Mouse (Mus musculus) left cerebral cortex, postnatal 36 days (tissue): ENCODE data around the gene Uggt2. TPM values are rescaled to one million over a fixed set of nuclear protein-coding genes. Genes with fewer than 3 reads are reported as not detected.
"Not testable (repeated sequence)": the region's sequence is repeated elsewhere in the genome, so short reads cannot be mapped to it uniquely, and the experiment has no call there.

Experiments
- DNase-seq, 2 experiments: peaks; one replicate each; pipeline ENCODE4 v3.0.0; 2021 to 2022; ENCODE audit warnings: low spot score in 2 of 2, mixed read lengths in 1 of 2
- intact Hi-C: fragments of 180-260 bp; cut with DNase I; formaldehyde crosslinking; loops from one replicate; pipeline ENCODE4 v1.15.1; 2025
- total RNA-seq, 2 experiments: library from RNA; stranded (reverse); gene quantifications; 2 replicates each; pipeline ENCODE4 v1.2.3; 2021

The Uggt2 gene
- total RNA-seq, 2 experiments from 2014 or later = 23.9 to 32.7 TPM

DNA sequence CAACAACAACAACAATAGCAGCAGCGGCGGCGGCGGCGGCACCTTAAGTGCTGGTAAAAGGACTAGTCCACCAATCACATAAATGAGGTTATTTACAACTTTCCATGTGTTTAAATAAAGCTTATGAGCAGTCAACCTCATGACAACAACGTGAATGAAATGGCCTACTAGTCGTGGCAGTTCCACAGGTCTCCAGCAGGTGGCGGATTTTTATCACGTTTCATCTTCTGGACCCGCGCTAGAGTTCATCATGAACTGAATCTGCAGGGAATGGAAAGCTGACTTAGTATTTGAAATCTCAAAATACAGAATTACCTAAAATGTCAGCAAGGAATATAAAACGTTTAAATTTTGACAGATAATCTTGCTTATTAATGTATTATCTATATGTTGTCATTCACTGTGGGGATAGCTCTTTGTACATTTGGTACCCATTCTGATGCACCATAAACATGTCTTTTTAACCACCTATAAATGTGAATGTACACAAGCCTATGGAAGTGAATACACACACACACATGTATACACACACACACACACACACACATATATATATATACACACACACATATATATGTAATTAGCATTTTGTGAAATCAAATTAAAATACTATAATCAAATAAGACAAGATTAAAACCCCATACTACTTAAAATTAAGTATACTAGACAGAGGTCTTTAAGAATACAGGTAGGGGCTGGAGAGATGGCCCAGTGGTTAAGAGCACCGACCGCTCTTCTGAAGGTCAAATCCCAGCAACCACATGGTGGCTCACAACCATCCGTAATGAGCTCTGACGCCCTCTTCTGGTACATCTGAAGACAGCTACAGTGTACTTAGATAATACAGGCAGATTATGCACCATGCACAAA is 112.3 kb downstream of the Uggt2 start:
- DNase-seq = peak; percentile 45 to 52
- intact Hi-C loops = loop anchor here (5.0 kb wide), 1 partner anchor 40 kb away; no protein-coding TSS in a partner anchor

GRCm38 (mm10) chr14:118984161-118984560 is 115.1 kb downstream of the Uggt2 start:
- intact Hi-C loops = no loop called here
- no peak for DNase-seq

GRCm38 (mm10) chr14:118983396-118983795 is 115.8 kb downstream of the Uggt2 start:
- intact Hi-C loops = no loop called here

GRCm38 (mm10) chr14:118982429-118983045 is 116.7 kb downstream of the Uggt2 start:
- DNase-seq, intact Hi-C loops: not testable (repeated sequence)

More at GRCm38 (mm10) chr14:118983396-118983795, 115.8 kb downstream of the Uggt2 start:
- no peak for DNase-seq

GRCm38 (mm10) chr14:118981711-118982428 is 117.4 kb downstream of the Uggt2 start:
- intact Hi-C loops, DNase-seq: not testable (repeated sequence)

DNA sequence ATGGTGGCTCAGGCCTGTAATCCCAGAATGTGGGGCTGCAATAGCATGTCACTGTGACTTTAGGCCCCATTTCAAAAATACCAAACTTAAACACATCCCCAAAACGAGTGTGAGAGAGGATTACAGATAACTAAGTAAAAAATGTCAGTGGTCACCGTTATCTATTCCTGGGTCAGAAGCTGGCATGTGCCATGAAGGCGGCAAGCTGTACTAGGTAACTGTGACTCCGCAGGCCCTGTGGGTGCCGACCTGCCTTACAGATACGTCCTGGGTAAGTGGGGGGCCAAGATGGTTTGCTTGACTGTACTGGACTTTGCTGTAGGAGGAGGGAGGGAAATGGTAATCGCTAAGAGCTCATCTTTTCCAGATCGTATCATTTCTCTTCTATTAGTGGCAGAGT is 118.3 kb downstream of the Uggt2 start:
- intact Hi-C loops = no loop called here
- no peak for DNase-seq

- intact Hi-C loops = no loop called here
- DNase-seq = no peak
Measured at GRCm38 (mm10) chr14:118980358-118980757, 118.9 kb downstream of the Uggt2 start.

- DNase-seq = no peak
- intact Hi-C loops = no loop called here
Measured at GRCm38 (mm10) chr14:118979571-118980325, 119.5 kb downstream of the Uggt2 start.

GRCm38 (mm10) chr14:118977136-118977816 is 122.0 kb downstream of the Uggt2 start:
- intact Hi-C loops = no loop called here
- no peak for DNase-seq

DNA sequence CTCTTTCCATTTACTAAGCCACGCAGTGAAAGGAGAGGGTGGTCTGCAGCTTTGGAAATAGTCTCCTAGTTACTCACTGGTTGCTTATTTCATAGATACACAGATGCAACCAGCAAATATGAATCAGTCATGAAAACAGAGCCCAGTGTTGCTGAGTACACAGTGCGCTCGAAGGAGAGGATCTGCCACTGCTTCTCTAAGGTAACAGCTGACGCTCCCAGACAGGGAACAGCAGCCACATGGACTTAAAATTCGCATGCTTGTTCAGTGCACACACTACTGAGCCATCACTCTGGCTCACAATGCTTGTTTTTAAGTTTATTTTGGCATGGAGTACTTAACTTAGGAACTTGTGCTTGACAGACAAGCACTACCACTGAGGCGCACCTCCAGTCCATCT is 127.0 kb downstream of the Uggt2 start:
- intact Hi-C loops = no loop called here
- no peak for DNase-seq

DNA sequence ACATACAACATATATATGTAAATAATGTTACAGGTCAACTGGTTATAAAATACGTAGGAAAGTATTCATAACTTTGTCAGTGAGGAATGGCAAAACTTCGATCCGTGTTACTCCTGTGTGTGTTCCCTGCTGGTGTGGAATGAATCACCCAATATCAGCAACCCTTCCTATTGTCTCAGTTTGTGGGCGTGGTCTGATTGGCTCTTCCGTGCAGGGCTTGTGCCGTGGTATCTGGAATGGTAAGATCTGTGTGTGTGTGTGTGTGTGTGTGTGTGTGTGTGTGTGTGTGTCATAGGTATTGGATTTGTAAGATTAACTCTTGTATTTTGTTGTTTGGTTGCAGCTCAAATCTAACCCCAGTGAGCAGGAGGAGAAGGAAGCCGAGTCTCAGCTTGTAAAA is 131.6 kb downstream of the Uggt2 start:
- intact Hi-C loops = no loop called here
- DNase-seq = no peak

DNA sequence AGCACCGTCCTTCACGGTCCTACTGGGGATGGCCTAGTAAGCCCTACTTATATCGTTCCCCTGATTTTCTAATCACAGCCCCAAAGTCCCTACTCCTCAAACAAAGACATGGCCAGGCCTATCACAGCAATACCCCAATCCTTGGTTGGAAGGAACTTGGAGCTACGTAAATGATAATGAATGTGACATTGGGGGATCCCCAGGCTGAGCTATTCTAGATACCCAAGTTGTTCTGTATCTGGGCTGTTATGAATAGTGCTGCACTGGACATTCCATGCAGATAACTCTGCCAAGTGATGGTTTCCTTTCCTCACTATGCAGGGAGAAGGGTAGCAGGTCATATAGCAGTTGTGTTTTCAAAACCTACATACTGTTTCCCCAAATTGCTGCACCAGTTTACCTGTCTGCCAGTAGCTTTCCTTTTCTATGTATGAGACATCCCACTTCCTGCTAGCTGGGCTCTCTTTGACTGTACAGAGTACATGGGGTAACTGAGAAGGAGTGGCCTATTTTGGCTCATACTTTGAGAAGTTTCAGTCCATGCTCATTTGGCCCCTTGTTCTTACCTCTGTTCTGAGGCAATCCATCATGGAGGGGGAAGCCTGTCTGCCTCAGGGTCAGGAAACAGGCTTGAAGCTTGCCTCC is 133.8 kb downstream of the Uggt2 start:
- DNase-seq = no peak
- intact Hi-C loops = no loop called here

- DNase-seq = no peak
- intact Hi-C loops = no loop called here
Measured at GRCm38 (mm10) chr14:118958010-118958409, 141.2 kb downstream of the Uggt2 start.

DNA sequence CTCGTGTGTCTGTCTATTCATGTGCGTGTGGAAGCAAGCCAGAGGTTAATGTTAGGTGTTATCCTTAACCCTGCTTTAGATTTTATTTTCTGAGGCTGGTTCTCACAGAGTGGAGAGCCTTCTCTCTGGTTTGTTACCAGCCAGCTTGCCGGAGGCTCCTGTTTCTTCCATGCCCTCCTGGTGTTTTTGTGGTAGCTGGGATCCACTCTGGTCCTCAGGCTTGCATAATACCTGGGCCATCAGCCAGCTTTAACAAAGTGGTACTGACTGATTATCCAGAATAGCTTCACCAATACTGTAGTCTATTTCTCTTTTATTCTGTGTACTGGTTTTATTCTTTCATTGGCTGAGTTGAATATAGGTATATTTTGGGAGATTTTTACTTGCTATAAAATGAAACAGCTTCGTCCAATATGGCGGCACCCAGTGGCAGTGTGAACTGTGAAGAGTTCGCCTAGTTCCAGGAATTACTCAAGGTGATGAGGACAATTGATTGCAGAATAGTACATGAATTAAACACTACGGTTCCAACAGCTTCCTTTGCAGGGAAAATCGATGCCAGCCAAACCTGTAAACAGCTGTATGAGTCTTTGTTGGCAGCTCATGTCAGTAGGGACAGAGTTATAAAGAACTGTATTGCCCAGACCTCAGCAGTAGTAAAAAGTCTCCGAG is 147.2 kb downstream of the Uggt2 start:
- intact Hi-C loops = no loop called here
- DNase-seq = no peak

DNA sequence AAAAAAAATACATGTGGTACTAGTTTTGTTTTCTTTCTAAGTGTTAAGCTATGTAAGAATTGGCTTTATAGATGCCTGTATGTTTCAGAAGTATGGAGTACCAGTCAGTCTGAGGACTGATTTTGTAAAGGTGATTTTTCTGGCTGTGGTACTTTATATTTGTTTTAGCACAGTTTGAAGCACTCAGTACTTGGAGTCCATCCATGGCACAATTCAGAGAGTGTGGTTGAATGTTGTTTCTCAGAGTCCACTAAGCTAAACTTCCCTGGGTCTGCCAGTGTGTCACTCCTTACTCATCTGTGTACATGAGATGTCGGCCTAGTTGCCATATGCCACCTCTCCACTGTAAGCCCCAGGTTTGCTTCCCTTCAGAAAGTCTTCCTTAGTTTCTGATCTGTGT is 150.4 kb downstream of the Uggt2 start:
- DNase-seq = no peak
- intact Hi-C loops = no loop called here

DNA sequence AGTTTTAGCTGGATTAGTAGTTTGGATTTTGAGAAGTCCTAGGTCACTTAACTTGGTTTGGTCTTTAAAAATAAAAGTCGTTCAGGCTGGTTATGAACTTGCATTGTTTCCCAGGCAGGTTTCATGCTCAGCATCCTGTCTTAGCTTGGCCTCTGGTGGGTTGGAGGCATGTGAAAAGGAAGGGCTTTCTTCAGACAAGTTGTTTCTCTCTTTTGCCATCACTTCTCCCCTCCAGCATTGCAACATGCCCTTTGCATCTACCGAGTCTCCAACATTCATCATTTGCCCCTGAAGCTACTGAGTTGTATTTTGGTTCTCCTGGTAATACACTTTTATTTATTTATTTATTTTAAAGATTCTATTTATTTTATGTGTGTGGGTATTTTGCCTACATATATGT is 154.5 kb downstream of the Uggt2 start:
- DNase-seq = no peak
- intact Hi-C loops = no loop called here

GRCm38 (mm10) chr14:118942076-118942475 is 157.2 kb downstream of the Uggt2 start:
- intact Hi-C loops = no loop called here
- no peak for DNase-seq

DNA sequence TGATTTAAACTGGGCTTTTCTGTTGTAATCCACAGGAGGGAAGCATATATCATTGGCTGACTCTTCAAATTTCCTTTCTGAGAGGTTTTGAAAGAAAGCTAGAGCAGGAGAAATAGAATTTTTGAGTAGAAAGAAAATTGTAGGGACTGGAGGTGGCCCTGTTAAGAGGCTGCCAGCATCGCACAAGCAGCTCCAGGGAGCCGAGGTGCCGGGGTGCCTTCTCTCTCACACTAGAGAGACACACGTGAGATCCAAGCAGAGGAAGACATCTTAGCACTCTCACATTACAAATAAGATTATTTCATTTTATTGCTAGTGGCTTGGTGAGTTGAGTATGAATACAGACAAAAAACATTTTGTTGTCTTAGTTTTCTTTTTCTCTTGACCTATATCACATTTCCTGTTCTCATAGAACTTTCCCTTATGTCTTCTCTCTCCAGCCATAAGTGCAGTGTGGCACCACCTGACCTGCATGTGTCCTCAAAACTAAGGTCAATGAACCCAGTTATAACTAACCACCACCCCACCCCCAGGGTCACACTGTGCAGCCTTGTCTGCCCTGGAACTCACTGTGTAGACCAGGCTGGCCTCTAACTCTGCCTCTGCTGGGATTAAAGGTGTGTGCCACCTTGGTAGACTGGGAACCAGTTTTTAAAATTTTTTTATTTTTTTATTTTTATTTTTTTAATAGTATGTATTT is 158.3 kb downstream of the Uggt2 start:
- intact Hi-C loops = no loop called here
- DNase-seq = no peak
